Mouse (Mus musculus): Measurements from ENCODE around the gene Zfp105.
A peak's percentile ranks its signal among the peaks of the same experiment; 100 is the strongest.

The Zfp105 gene

DNA sequence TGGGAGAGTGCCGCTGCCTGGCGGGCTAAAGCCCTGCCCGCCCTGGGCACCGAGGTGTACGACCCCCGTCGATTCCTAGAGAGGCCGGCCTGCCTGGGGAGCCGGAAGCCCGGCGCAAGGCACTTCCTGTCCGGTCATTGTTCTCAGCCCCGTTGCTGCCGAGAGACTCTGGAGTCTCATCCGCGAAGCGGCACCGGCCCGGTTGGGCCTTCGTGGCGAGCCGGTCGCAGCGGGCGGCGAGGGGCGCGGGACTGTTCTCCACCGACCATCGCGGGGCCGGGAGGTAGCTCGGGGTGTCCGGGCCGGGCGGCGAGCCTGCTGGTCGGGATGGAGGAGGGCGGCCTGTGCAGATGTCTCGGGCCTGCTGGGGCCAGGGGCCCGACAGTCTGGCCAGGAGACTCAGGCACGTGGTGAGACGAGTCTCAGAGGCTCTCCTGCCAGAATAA is at the start of gene Zfp105:
Gene Zfp105 (plus strand): TSS at position 137 of the 446 bp plus-strand sequence.
- DNase-seq = peak; percentile 16 to 31

DNA sequence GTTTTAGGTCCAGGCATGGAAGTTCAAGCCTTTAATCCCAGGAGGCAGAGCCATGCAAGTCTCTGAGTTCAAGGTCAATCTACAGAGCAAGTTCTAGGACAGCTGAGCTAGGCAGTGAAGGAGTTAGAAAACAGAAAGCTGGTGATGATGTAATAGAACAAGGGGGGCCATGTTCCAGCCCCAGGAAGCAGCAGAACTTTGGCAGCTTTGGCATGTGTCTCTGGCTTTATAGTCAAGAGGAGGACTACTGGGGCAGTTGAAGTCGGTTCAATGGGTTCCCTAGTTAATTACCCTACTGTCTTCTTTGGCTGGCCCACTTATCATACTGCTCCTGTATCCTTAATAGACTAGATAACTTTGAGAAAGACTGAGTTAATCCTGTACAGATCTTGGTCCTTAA is 48.2 kb upstream of the Zfp105 start:
- DNase-seq = no peak

- no peak for DNase-seq
These were observed 47.7 kb upstream of the Zfp105 start for GRCm38 (mm10) chr9:122875145-122875544.

DNA sequence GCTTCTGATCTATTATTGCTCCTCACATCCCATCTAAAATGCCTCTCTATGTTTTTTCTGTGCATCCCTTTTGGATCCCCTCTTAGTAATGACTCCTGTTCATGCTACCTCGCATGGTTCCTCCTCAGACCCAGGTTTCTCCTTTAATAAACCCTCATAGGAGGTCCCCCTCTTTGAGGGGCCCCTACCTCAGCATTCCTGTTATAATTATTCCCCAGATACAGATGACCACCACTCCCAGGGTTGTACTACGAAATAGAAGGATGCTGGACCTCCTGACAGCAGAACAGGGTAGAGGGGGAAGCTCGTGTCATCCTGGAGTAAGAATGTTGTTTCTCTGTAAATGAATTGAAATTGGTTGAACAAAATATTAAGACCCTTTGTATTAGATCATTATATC is 37.5 kb upstream of the Zfp105 start, which contains the start of gene Zkscan7:
Gene Zkscan7 (plus strand): TSS at position 301 of the 400 bp plus-strand sequence.
- no peak for DNase-seq

GRCm38 (mm10) chr9:122886372-122887179 is 36.3 kb upstream of the Zfp105 start:
- DNase-seq = peak; percentile 71 to 75

- no peak for DNase-seq
These were observed 21.8 kb upstream of the Zfp105 start for GRCm38 (mm10) chr9:122901047-122901446.

- DNase-seq = peak in 1 of 2 experiments; percentile 8
These were observed 19.9 kb upstream of the Zfp105 start for GRCm38 (mm10) chr9:122902717-122903535.

DNA sequence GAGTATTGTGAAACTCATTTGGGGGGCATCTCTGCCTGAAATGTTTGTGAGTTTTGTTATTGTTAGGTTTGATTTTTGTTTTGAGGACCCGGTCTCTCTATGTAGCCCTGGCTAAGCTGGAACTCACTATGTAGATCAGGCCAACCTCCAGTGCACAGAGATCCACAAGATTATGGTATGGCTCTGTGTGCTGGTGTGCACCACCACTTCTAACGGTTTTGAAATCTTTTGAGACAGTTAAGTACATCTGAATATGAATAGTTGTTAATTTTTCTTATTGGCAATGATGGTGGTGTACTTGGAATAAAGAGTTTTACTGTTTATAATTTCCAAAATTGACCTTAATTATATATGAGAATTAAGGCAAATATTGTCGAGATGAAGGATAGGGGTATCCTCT is 436 bp upstream of the Zfp105 start:
- DNase-seq = no peak

DNA sequence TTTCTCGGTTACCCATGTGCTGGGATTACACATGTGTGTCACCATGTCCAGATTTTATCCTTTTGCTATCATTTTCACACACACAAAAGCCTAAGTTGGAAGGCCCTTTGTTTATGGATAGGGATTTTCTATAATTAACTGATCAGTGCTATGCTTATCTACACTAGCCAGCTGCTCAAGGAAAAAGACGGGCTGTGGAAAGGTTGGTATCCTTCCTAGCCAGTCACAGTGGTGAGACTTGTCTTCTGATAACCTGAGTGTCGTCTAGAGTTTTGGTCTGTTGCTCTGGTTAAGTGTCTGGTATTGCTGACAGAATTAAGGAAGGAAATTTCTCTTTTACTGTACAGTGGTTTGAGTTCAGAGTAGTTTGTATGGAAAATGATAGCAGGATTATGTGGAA is 6.0 kb downstream of the Zfp105 start:
- no peak for DNase-seq

DNA sequence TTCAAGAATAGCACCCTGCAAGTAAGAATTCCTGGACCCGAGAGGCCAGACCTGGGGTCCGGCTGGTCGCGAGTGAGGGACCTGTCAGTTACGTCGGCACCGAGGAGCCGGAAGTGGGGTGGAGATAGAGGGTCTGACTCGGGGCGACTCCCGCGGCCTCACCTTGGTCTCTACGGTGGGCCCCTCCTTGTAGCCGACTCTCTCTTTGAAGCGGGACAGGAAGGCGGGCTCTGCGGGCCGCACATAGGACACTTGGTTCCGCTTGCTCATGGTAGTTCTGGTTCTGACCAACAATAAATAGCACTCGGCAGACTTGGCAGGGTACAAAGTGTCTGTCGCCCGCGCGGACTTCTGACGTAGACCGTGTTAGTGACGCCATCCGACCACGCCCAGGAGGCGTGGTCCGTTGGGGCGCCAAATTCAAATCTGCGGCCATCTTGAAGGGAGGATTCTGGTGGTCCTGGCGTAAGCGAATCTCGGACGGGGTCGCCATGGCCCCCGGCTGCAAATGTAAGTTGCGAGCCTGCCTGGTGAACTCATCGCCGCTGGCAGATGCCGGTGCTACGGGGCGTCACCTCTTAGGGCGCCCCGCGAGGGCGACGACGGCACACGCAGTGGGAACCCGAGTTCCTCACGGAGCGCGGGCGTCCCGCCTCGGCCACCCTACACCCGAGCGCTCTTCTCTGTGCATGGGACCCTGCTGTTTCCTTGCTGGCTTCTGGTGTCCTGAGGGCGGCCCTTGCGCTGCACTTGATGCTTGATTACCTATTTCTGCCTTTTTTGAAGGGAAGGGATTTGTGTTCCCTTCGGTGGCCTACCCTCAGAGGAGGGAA is 28.0 kb downstream of the Zfp105 start, which contains the start of the genes 1110059G10Rik and Kif15:
Gene 1110059G10Rik (minus strand): TSS at position 358 of the 833 bp plus-strand sequence.
Gene Kif15 (plus strand): TSS at position 404 of the 833 bp plus-strand sequence.
- DNase-seq = peak; percentile 97 to 98
